Mouse (Mus musculus) gastrocnemius, postnatal 36 days (tissue): ENCODE data around the gene Ptges3. TPM values are rescaled to one million over a fixed set of nuclear protein-coding genes. Genes with fewer than 3 reads are reported as not detected.

Experiments
- DNase-seq, 2 experiments: peaks; one replicate each; pipeline ENCODE4 v3.0.0; 2022
- intact Hi-C: fragments of 180-260 bp; cut with DNase I; formaldehyde crosslinking; loops from one replicate; pipeline ENCODE4 v1.15.1; 2025
- long read RNA-seq, 2 experiments: library from polyadenylated mRNA; stranded (forward); transcript quantifications; one replicate each; pipeline ENCODE4 v2.0.0; 2021
- total RNA-seq, 2 experiments: library from RNA; stranded (reverse); gene quantifications; 2 replicates each; pipeline ENCODE4 v1.2.3; 2021

Gene Ptges3
- total RNA-seq: 10 to 100 TPM; 56.6 to 60.7 TPM
- long read RNA-seq, experiment 1, transcript Ptges3-201 (8 exons, 2,000 nt): major isoform, 53 of 63 reads
- long read RNA-seq, experiment 1, partial matches to known transcripts: 6 of 63 reads
- long read RNA-seq, experiment 1, other reads (novel, unspliced or antisense): 4 of 63 reads
- long read RNA-seq, experiment 2, transcript Ptges3-201 (8 exons, 2,000 nt): major isoform, 58 of 79 reads
- long read RNA-seq, experiment 2, partial matches to known transcripts: 8 of 79 reads
- long read RNA-seq, experiment 2, other reads (novel, unspliced or antisense): 13 of 79 reads

- intact Hi-C loops: no loop called here
- peak; percentile 95 to 96 for DNase-seq
Observed at GRCm38 (mm10) chr10:128058601-128059151, at the start of gene Ptges3. Ptges3 (plus strand) TSS chr10:128058954.

GRCm38 (mm10) chr10:128009735-128010134, 49.0 kb upstream of the Ptges3 start:
- DNase-seq: no peak
- intact Hi-C loops: loop anchor here (10.0 kb wide), 2 partner anchors 275 to 335 kb away; partner anchors contain the start of gene Zbtb39

- intact Hi-C loops: loop anchor here (10.0 kb wide), 1 partner anchor 340 kb away; no protein-coding TSS in a partner anchor
- peak; percentile 49 to 61 for DNase-seq
Observed at GRCm38 (mm10) chr10:128015068-128015934, 43.5 kb upstream of the Ptges3 start, which contains the start of gene Prim1. Prim1 (plus strand) TSS chr10:128015168.

- DNase-seq: no peak
- intact Hi-C loops: no loop called here
Observed at GRCm38 (mm10) chr10:128022196-128022595, 36.6 kb upstream of the Ptges3 start.

- intact Hi-C loops: no loop called here
- no peak for DNase-seq
Observed at GRCm38 (mm10) chr10:128023496-128023895, 35.3 kb upstream of the Ptges3 start.

- intact Hi-C loops: no loop called here
- DNase-seq: no peak
Observed at GRCm38 (mm10) chr10:128029931-128030330, 28.8 kb upstream of the Ptges3 start.

- DNase-seq: no peak
- intact Hi-C loops: no loop called here
Observed at GRCm38 (mm10) chr10:128030860-128031259, 27.9 kb upstream of the Ptges3 start.

- intact Hi-C loops: no loop called here
- peak; percentile 37 to 57 for DNase-seq
Observed at GRCm38 (mm10) chr10:128036746-128037425, 21.9 kb upstream of the Ptges3 start.

GRCm38 (mm10) chr10:128037921-128038320, 20.8 kb upstream of the Ptges3 start:
- intact Hi-C loops: no loop called here
- DNase-seq: no peak

GRCm38 (mm10) chr10:128039167-128039566, 19.6 kb upstream of the Ptges3 start:
- intact Hi-C loops: no loop called here
- DNase-seq: no peak

- no peak for DNase-seq
- intact Hi-C loops: no loop called here
Observed at GRCm38 (mm10) chr10:128039858-128040257, 18.9 kb upstream of the Ptges3 start.

GRCm38 (mm10) chr10:128040293-128040692, 18.5 kb upstream of the Ptges3 start:
- DNase-seq: no peak
- intact Hi-C loops: no loop called here

- intact Hi-C loops: loop anchor here (2.0 kb wide), 1 partner anchor 15 kb away; no protein-coding TSS in a partner anchor
- no peak for DNase-seq
Observed at GRCm38 (mm10) chr10:128041636-128042035, 17.1 kb upstream of the Ptges3 start.

GRCm38 (mm10) chr10:128042466-128042865, 16.3 kb upstream of the Ptges3 start:
- intact Hi-C loops: loop anchor here (2.0 kb wide), 1 partner anchor 14 kb away; no protein-coding TSS in a partner anchor
- no peak for DNase-seq

GRCm38 (mm10) chr10:128043041-128043835, 15.5 kb upstream of the Ptges3 start:
- intact Hi-C loops: loop anchor here (2.0 kb wide), 1 partner anchor 14 kb away; no protein-coding TSS in a partner anchor
- DNase-seq: no peak

- intact Hi-C loops: no loop called here
- no peak for DNase-seq
Observed at GRCm38 (mm10) chr10:128048157-128048556, 10.6 kb upstream of the Ptges3 start.

- no peak for DNase-seq
- intact Hi-C loops: no loop called here
Observed at GRCm38 (mm10) chr10:128049741-128050140, 9.0 kb upstream of the Ptges3 start.

GRCm38 (mm10) chr10:128050355-128050754, 8.4 kb upstream of the Ptges3 start:
- DNase-seq: no peak

GRCm38 (mm10) chr10:128051589-128051988, 7.2 kb upstream of the Ptges3 start:
- no peak for DNase-seq
- intact Hi-C loops: no loop called here

More at GRCm38 (mm10) chr10:128050355-128050754, 8.4 kb upstream of the Ptges3 start:
- intact Hi-C loops: no loop called here
